Mouse (Mus musculus) cerebellum, adult 11 months (tissue): ENCODE results near the gene Zbtb18.

Source experiments
- DNase-seq: peaks from one replicate; pipeline ENCODE4 v3.0.0; 2022

The Zbtb18 gene

GRCm38 (mm10) chr1:177484280-177484679 lies 42.1 kb downstream of the Zbtb18 start:
- no peak for DNase-seq

- DNase-seq: no peak
Observed at GRCm38 (mm10) chr1:177484680-177485079, 42.5 kb downstream of the Zbtb18 start.

- no peak for DNase-seq
Observed at GRCm38 (mm10) chr1:177489844-177490243, 47.7 kb downstream of the Zbtb18 start.

GRCm38 (mm10) chr1:177490808-177491207 lies 48.7 kb downstream of the Zbtb18 start:
- DNase-seq: no peak

- DNase-seq: no peak
Observed at GRCm38 (mm10) chr1:177491280-177491679, 49.1 kb downstream of the Zbtb18 start.

- no peak for DNase-seq
Observed at GRCm38 (mm10) chr1:177494306-177494705, 52.2 kb downstream of the Zbtb18 start.

- no peak for DNase-seq
Observed at GRCm38 (mm10) chr1:177494913-177495542, 52.9 kb downstream of the Zbtb18 start.
